10 mouse cellular contexts compared by ENCODE assay signal in genomic region chr5:24960791-24961190, GRCm38 (mm10).
DNase-seq lines count a peak whose midpoint lies in the region; ATAC-seq lines count a peak whose summit lies in the region.
"Had no signal": no experiment of that assay in that cellular context is flagged by ENCODE, and none has a peak within 500 bp of the region (broad histone marks: within the 10 kb centered on the region; RNA-seq: fewer than 3 reads in every experiment).

No protein-coding gene starts in this region.

- ATAC-seq in hindbrain, embryonic 16.5 days: peak; percentile 70; the same call in 1 of the 2 replicates
- ATAC-seq in hindbrain, embryonic 12.5 days (ENCODE audit: low FRiP score): no peak
- no peak for ATAC-seq in forebrain, embryonic 13.5 days
- no peak for ATAC-seq in neural tube, embryonic 15.5 days (ENCODE audit: low FRiP score)

- no peaks in the 10 kb centered on the region for H3K9me3 ChIP-seq in hindbrain, embryonic 16.5 days (ENCODE audit: control insufficient read depth, low read length)
- no peaks in the 10 kb centered on the region for H3K9me3 ChIP-seq in hindbrain, embryonic 12.5 days (replicated peaks)
- H3K9me3 ChIP-seq in midbrain, embryonic 10.5 days (replicated peaks): no peaks in the 10 kb centered on the region
- H3K9me3 ChIP-seq in forebrain, embryonic 13.5 days (replicated peaks): no peaks in the 10 kb centered on the region
- no peaks in the 10 kb centered on the region for H3K9me3 ChIP-seq in neural tube, embryonic 15.5 days (replicated peaks)
- H3K9me3 ChIP-seq: forebrain, embryonic 10.5 days; liver, embryonic 15.5 days had no signal

- WGBS in hindbrain, embryonic 16.5 days: 80% methylated on average over 5 of the region's 5 CpGs
- 97% methylated on average over 5 of the region's 5 CpGs for WGBS in hindbrain, embryonic 12.5 days
- WGBS in midbrain, embryonic 10.5 days: 96% methylated on average over 5 of the region's 5 CpGs
- WGBS in forebrain, embryonic 13.5 days: 92% methylated on average over 5 of the region's 5 CpGs
- 95% methylated on average over 5 of the region's 5 CpGs for WGBS in neural tube, embryonic 15.5 days

- DNase-seq in adrenal gland, postnatal 25 days: peak; percentile 42
- DNase-seq in gastrocnemius, adult 18-20 months (ENCODE audit: low spot score): peak; percentile 92
- peak; percentile 36 for DNase-seq in kidney, postnatal 14 days
- no peak for DNase-seq in midbrain, embryonic 10.5 days (ENCODE audit: low spot score)

- no peak overlapping the region for H3K4me3 ChIP-seq in hindbrain, embryonic 16.5 days (ENCODE audit: low read length)
- H3K4me3 ChIP-seq in hindbrain, embryonic 12.5 days: no peak overlapping the region
- H3K4me3 ChIP-seq in midbrain, embryonic 10.5 days: no peak overlapping the region
- no peak overlapping the region for H3K4me3 ChIP-seq in forebrain, embryonic 13.5 days
- no peak overlapping the region for H3K4me3 ChIP-seq in neural tube, embryonic 15.5 days (replicated peaks)
- H3K4me3 ChIP-seq: forebrain, embryonic 10.5 days; liver, embryonic 15.5 days had no signal

- H3K4me2 ChIP-seq in hindbrain, embryonic 16.5 days (ENCODE audit: low read length): no peak overlapping the region
- H3K4me2 ChIP-seq in hindbrain, embryonic 12.5 days (replicated peaks): no peak overlapping the region
- no peak overlapping the region for H3K4me2 ChIP-seq in forebrain, embryonic 13.5 days
- H3K4me2 ChIP-seq in neural tube, embryonic 15.5 days: no peak overlapping the region
- H3K4me2 ChIP-seq: liver, embryonic 15.5 days had no signal

- H3K36me3 ChIP-seq in hindbrain, embryonic 16.5 days (ENCODE audit: control insufficient read depth, insufficient read depth, low read length): no peaks in the 10 kb centered on the region
- H3K36me3 ChIP-seq in hindbrain, embryonic 12.5 days: no peaks in the 10 kb centered on the region
- no peaks in the 10 kb centered on the region for H3K36me3 ChIP-seq in midbrain, embryonic 10.5 days
- no peaks in the 10 kb centered on the region for H3K36me3 ChIP-seq in forebrain, embryonic 13.5 days (ENCODE audit: poor library complexity, severe bottlenecking)
- no peaks in the 10 kb centered on the region for H3K36me3 ChIP-seq in neural tube, embryonic 15.5 days
- H3K36me3 ChIP-seq: forebrain, embryonic 10.5 days; liver, embryonic 15.5 days had no signal

- no peaks in the 10 kb centered on the region for H3K27me3 ChIP-seq in hindbrain, embryonic 16.5 days (replicated peaks; ENCODE audit: control insufficient read depth, insufficient read depth, low read length)
- H3K27me3 ChIP-seq in hindbrain, embryonic 12.5 days: no peaks in the 10 kb centered on the region
- no peaks in the 10 kb centered on the region for H3K27me3 ChIP-seq in midbrain, embryonic 10.5 days (ENCODE audit: low read depth, poor library complexity, severe bottlenecking)
- H3K27me3 ChIP-seq in forebrain, embryonic 13.5 days: no peaks in the 10 kb centered on the region
- H3K27me3 ChIP-seq in neural tube, embryonic 15.5 days (replicated peaks): no peaks in the 10 kb centered on the region

- no peaks in the 10 kb centered on the region for H3K4me1 ChIP-seq in hindbrain, embryonic 16.5 days (ENCODE audit: control insufficient read depth, insufficient read depth, low read depth, low read length)
- H3K4me1 ChIP-seq in hindbrain, embryonic 12.5 days: no peaks in the 10 kb centered on the region
- H3K4me1 ChIP-seq in midbrain, embryonic 10.5 days: no peaks in the 10 kb centered on the region
- no peaks in the 10 kb centered on the region for H3K4me1 ChIP-seq in forebrain, embryonic 13.5 days
- H3K4me1 ChIP-seq in neural tube, embryonic 15.5 days: no peaks in the 10 kb centered on the region
- H3K4me1 ChIP-seq: forebrain, embryonic 10.5 days; liver, embryonic 15.5 days had no signal

- no peak overlapping the region for H3K9ac ChIP-seq in hindbrain, embryonic 16.5 days (ENCODE audit: low read depth, low read length)
- no peak overlapping the region for H3K9ac ChIP-seq in hindbrain, embryonic 12.5 days
- H3K9ac ChIP-seq in forebrain, embryonic 13.5 days: no peak overlapping the region
- H3K9ac ChIP-seq in neural tube, embryonic 15.5 days (replicated peaks): no peak overlapping the region
- H3K9ac ChIP-seq: liver, embryonic 15.5 days had no signal

- no peak overlapping the region for H3K27ac ChIP-seq in hindbrain, embryonic 16.5 days (ENCODE audit: low read depth, low read length)
- no peak overlapping the region for H3K27ac ChIP-seq in hindbrain, embryonic 12.5 days
- no peak overlapping the region for H3K27ac ChIP-seq in midbrain, embryonic 10.5 days (replicated peaks)
- no peak overlapping the region for H3K27ac ChIP-seq in forebrain, embryonic 13.5 days
- H3K27ac ChIP-seq in neural tube, embryonic 15.5 days (replicated peaks): no peak overlapping the region
- H3K27ac ChIP-seq: forebrain, embryonic 10.5 days; liver, embryonic 15.5 days had no signal
